Mouse (Mus musculus) brain, embryonic 14.5 days (tissue): ENCODE measurements at regions not wholly inside any gene's neighbourhood (a gene's known extent, or its start where the extent isn't known, plus 50 kb on each side); places are given as distances from the start of the nearest gene placed in this dataset.

Source experiments
- DNase-seq: peaks from one replicate; pipeline ENCODE4 v3.0.0-alpha.2; 2011; ENCODE audit warnings: low read depth
- CTCF ChIP-seq: fragments of 200-500 bp; IDR thresholded peaks from 2 replicates; pipeline ENCODE4 v1.5.1; 2012; ENCODE audit warnings: inconsistent platforms, mild to moderate bottlenecking, moderate library complexity, borderline replicate concordance; ENCODE audit not compliant: insufficient read depth, insufficient read length; ENCODE audit errors: extremely low read depth
- POLR2A ChIP-seq: fragments of 200-500 bp; IDR thresholded peaks from 2 replicates; pipeline ENCODE4 v1.6.1; 2012; ENCODE audit warnings: mild to moderate bottlenecking, inconsistent platforms, borderline replicate concordance; ENCODE audit not compliant: poor library complexity, insufficient read depth, insufficient read length, severe bottlenecking; ENCODE audit errors: extremely low read depth

DNA sequence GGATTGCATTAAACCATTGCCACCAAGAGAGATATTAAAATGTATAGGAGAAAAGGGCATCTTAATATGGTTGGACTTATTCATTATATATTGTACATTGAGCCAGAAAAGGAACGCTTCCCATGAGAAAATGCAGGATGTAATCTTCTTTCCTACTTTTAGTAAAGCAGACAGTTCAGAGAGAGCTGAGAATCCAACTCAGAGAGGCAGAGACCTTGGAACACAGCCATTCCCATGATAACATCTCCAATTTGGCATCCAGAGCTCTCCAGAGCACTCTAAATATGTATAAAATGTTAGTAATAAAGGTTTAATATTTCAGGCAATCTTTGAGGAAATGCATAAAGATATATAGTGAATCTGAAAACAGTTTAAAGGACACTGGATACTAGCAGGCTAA is 199.3 kb upstream of the Asb5 start:
- TF ChIP-seq CTCF, result no peak
- DNase-seq, result no peak

DNA sequence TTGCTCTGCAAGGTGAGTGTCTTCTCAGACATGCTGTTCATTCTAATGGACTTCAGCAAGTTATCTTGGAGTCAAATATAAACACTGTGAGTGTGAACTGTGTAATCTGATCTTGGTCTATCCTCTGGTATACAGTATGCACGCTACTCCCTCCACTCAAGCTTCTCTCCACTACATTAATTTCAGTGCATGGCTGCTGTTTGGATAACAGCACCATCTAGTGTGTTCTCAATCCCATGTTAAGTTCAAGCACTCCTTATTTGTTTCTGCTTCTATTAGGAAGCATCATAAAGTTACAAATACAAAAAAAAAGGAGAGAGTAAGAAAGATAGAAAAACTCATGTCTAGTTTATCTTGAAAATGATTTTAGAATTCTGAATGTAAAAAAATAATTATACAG is 197.5 kb upstream of the Asb5 start:
- DNase-seq, result no peak

GRCm38 (mm10) chr8:54351123-54351522 is 178.3 kb upstream of the Asb5 start:
- TF ChIP-seq POLR2A (no peak), CTCF (no peak)
- no peak for DNase-seq

More for the DNA sequence above, 197.5 kb upstream of the Asb5 start:
- TF ChIP-seq CTCF, result no peak
- no peak for TF ChIP-seq POLR2A

DNA sequence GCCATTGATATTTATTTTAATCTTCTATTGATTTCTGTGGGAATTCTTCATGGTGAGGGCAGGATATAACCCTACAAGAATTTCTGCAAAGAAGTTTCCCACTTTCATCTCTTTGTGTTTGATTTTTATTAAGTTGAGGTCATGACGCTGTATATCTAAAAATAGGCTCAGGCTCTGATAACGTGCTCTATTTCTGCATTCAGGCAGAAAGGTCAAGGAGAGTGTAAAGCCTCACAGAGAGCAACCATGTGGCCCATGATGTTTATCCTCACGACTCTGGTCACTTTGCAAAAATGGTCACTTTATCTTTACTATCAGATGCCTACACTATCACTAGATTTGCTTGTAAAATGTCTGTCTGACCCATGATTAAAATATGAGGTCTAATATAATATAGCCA is 167.7 kb upstream of the Asb5 start:
- no peak for DNase-seq
- TF ChIP-seq POLR2A, result no peak

- TF ChIP-seq POLR2A (no peak), CTCF (no peak)
- DNase-seq, result no peak
Measured at GRCm38 (mm10) chr8:54370501-54370900, 158.9 kb upstream of the Asb5 start.

- no peak for TF ChIP-seq POLR2A
- TF ChIP-seq CTCF, result no peak
- DNase-seq, result peak; percentile 55
Measured at GRCm38 (mm10) chr8:54371073-54371472, 158.3 kb upstream of the Asb5 start.

DNA sequence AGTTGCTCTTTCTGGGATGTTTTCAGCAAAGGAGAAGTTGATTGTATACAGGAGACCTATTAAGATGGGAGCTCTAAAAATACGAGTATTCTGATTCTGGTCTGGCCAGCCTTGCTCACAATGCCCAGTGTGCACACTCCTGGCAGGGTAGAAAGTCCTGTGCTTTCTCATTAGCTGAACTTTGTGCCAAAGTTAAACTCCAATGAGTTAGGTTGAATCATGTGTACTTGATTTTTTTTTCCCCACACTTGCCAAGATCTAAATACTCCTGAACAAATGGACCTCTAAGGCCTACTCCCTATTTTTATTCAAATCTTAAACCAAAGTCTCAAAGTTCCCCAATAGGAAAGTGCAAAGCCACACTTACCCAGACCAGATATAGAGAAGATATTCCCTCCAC is 156.5 kb upstream of the Asb5 start:
- no peak for TF ChIP-seq CTCF
- no peak for TF ChIP-seq POLR2A
- DNase-seq, result no peak

- DNase-seq, result peak; percentile 6
- TF ChIP-seq POLR2A, result no peak
- TF ChIP-seq CTCF, result no peak
Measured at GRCm38 (mm10) chr8:54375373-54376098, 153.8 kb upstream of the Asb5 start.

GRCm38 (mm10) chr8:54380191-54380590 is 149.2 kb upstream of the Asb5 start:
- DNase-seq, result no peak

GRCm38 (mm10) chr8:54392866-54393265 is 136.5 kb upstream of the Asb5 start:
- no peak for DNase-seq
- TF ChIP-seq POLR2A, result no peak
- no peak for TF ChIP-seq CTCF

More at GRCm38 (mm10) chr8:54380191-54380590, 149.2 kb upstream of the Asb5 start:
- TF ChIP-seq CTCF (no peak), POLR2A (no peak)

- TF ChIP-seq CTCF (no peak), POLR2A (no peak)
- no peak for DNase-seq
Measured at GRCm38 (mm10) chr8:54393466-54394197, 135.7 kb upstream of the Asb5 start.

DNA sequence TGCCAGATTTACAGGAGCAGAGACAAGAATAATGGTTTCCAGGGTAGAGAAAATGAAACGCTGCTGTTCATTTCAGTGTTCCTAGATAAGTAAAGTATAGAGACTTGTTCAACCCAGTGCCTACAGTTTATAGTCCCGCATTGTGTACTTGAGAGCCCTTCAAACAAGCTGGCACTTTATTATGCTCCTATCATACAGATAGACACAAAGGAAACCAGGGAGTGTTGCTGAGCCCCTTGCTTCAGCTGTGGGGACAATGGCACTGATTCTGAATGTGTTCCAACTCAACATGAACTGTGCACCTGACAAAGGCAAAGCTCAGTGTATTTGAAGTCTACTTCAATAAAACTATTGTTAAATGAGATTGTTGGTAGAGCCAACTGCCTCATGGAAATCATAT is 123.7 kb upstream of the Asb5 start:
- peak; percentile 85 for DNase-seq
- TF ChIP-seq POLR2A (no peak), CTCF (no peak)
